Mouse (Mus musculus) erythroblast, embryonic 14.5 days (primary cell): ENCODE measurements at regions not wholly inside any gene's neighbourhood (a gene's known extent, or its start where the extent isn't known, plus 50 kb on each side); places are given as distances from the start of the nearest gene placed in this dataset.

Experiments used
- GATA1 ChIP-seq: IDR thresholded peaks from 2 replicates; pipeline ENCODE4 v1.6.1; 2012; ENCODE audit warnings: low read length, inconsistent platforms, mixed read lengths
- TAL1 ChIP-seq: IDR thresholded peaks from 3 replicates; pipeline ENCODE4 v1.6.1; 2012; ENCODE audit warnings: low read length, inconsistent platforms, mixed read lengths

DNA sequence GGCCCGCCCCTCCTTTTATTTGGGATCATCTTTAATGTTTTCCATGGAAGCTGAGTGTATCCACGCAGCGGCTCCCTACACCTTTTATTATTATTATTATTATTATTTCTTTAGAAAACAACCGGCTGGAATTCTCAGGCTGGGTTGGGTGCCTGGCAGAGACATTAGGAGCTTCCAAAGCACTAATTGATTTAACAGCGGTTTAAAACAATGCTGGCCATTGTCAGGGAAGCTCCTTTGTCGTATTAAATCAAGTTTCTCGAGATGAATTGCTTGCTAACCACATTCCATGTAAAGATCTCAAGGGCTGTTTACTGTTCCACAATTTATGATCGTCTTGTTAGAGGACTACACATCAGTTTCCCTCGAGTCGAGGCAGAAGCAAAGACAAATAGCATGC is 539.4 kb downstream of the Etnk1 start:
- no peak for TF ChIP-seq TAL1
- TF ChIP-seq GATA1 = no peak
